Mouse (Mus musculus) MEL (cell line): ENCODE data around the gene Rxfp2.

Experiments
- CTCF ChIP-seq, 3 experiments: IDR thresholded peaks in 2 of 3; conservative IDR thresholded peaks in 1 of 3; 2 replicates each; pipeline ENCODE4 v1.5.1; 2011 to 2012; ENCODE audit warnings: low read length in 3 of 3, low read depth in 2 of 3, mild to moderate bottlenecking in 2 of 3, improper control_type of control experiment in 1 of 3, inconsistent platforms in 1 of 3, mixed read lengths in 1 of 3, moderate library complexity in 1 of 3; ENCODE audit not compliant: control insufficient read depth in 1 of 3, insufficient read depth in 1 of 3, poor library complexity in 1 of 3, severe bottlenecking in 1 of 3
- E2F4 ChIP-seq: IDR thresholded peaks from 2 replicates; pipeline ENCODE4 v1.6.1; 2011; ENCODE audit warnings: low read depth, low read length, improper control_type of control experiment, borderline replicate concordance
- GATA1 ChIP-seq: IDR thresholded peaks from 2 replicates; pipeline ENCODE4 v1.6.1; 2011; ENCODE audit warnings: low read depth, low read length, improper control_type of control experiment
- JUND ChIP-seq: IDR thresholded peaks from 2 replicates; pipeline ENCODE4 v1.6.1; 2011; ENCODE audit warnings: low read depth, mild to moderate bottlenecking, improper control_type of control experiment, low read length
- MAFK ChIP-seq: IDR thresholded peaks from 2 replicates; pipeline ENCODE4 v1.6.1; 2011; ENCODE audit warnings: low read depth, mild to moderate bottlenecking, low read length, improper control_type of control experiment, borderline replicate concordance
- MAX ChIP-seq: IDR thresholded peaks from 2 replicates; pipeline ENCODE4 v1.6.1; 2011; ENCODE audit warnings: low read length, improper control_type of control experiment
- MEF2A ChIP-seq: IDR thresholded peaks from 2 replicates; pipeline ENCODE4 v1.6.1; 2014; ENCODE audit warnings: low read depth, mild to moderate bottlenecking, inconsistent platforms, low read length, improper control_type of control experiment; ENCODE audit not compliant: poor library complexity, insufficient replicate concordance, severe bottlenecking; ENCODE audit errors: extremely low read depth
- POLR2A ChIP-seq, 2 experiments: IDR thresholded peaks; 2 replicates each; pipeline ENCODE4 v1.6.1; 2011 to 2012; ENCODE audit warnings: low read length in 2 of 2, mild to moderate bottlenecking in 2 of 2, control low read depth in 1 of 2, improper control_type of control experiment in 1 of 2, low read depth in 1 of 2, moderate library complexity in 1 of 2; ENCODE audit not compliant: control insufficient read depth in 1 of 2, insufficient read depth in 1 of 2, poor library complexity in 1 of 2
- POLR2AphosphoS5 ChIP-seq: IDR thresholded peaks from 2 replicates; pipeline ENCODE4 v1.6.1; 2012; ENCODE audit warnings: low read depth, borderline replicate concordance, mild to moderate bottlenecking, inconsistent platforms, low read length, moderate library complexity, mixed read lengths

GRCm38 (mm10) chr5:149998311-149998710 lies 20.2 kb upstream of the Rxfp2 start:
- TF ChIP-seq MAX = no peak
- no peak for TF ChIP-seq CTCF (IDR thresholded peaks at IDR 0.05 in 2 of 3, conservative IDR thresholded peaks at IDR 0.05 in 1 of 3; ENCODE audit: control insufficient read depth in 1 of 3, insufficient read depth in 1 of 3, low read depth in 2 of 3, low read length in 3 of 3, poor library complexity in 1 of 3, severe bottlenecking in 1 of 3)
- TF ChIP-seq POLR2AphosphoS5 = no peak
- TF ChIP-seq POLR2A (IDR thresholded peaks at IDR 0.05; ENCODE audit: control insufficient read depth in 1 of 2, insufficient read depth in 1 of 2, low read depth in 1 of 2, low read length in 2 of 2, poor library complexity in 1 of 2) = no peak
- TF ChIP-seq JUND = no peak
- no peak for TF ChIP-seq E2F4
- no peak for TF ChIP-seq MAFK
- TF ChIP-seq GATA1 = no peak
- TF ChIP-seq MEF2A = no peak
